Comparison of ENCODE assay signal across 19 mouse cellular contexts in genomic region chr8:94604030-94604429, GRCm38 (mm10). TPM values are rescaled to one million over a fixed set of nuclear protein-coding genes. Genes with fewer than 3 reads are reported as not detected.
DNase-seq lines count a peak whose midpoint lies in the region; ATAC-seq and TF ChIP-seq lines count a peak whose summit lies in the region.
"Had no signal": no experiment of that assay in that cellular context is flagged by ENCODE, and none has a peak within 500 bp of the region (broad histone marks: within the 10 kb centered on the region; RNA-seq: fewer than 3 reads in every experiment).

No protein-coding gene starts in this region.

- H3K36me3 ChIP-seq in forebrain, embryonic 13.5 days (ENCODE audit: poor library complexity, severe bottlenecking): no peaks in the 10 kb centered on the region
- peaks cover 8% of the 10 kb centered on the region for H3K36me3 ChIP-seq in forebrain, embryonic 10.5 days (replicated peaks)
- 0 out of 2 replicates have a peak, but pooled peaks cover 9% of the 10 kb centered on the region for H3K36me3 ChIP-seq in limb, embryonic 12.5 days
- H3K36me3 ChIP-seq in limb, embryonic 10.5 days: peaks cover 8% of the 10 kb centered on the region; the same call in 1 of the 2 replicates
- H3K36me3 ChIP-seq in midbrain, embryonic 15.5 days (replicated peaks): 0 out of 2 replicates have a peak, but pooled peaks cover 4% of the 10 kb centered on the region
- H3K36me3 ChIP-seq in midbrain, postnatal 0 days (ENCODE audit: insufficient read depth, low read length): no peaks in the 10 kb centered on the region
- H3K36me3 ChIP-seq in liver, embryonic 15.5 days (replicated peaks): no peaks in the 10 kb centered on the region
- H3K36me3 ChIP-seq: limb, embryonic 15.5 days had no signal

- no peak overlapping the region for H3K27ac ChIP-seq in forebrain, embryonic 13.5 days
- H3K27ac ChIP-seq in forebrain, embryonic 10.5 days: no peak overlapping the region
- no peak overlapping the region for H3K27ac ChIP-seq in limb, embryonic 12.5 days
- no peak overlapping the region for H3K27ac ChIP-seq in limb, embryonic 10.5 days
- H3K27ac ChIP-seq in midbrain, embryonic 15.5 days: no peak overlapping the region
- H3K27ac ChIP-seq in midbrain, postnatal 0 days (ENCODE audit: low read depth, low read length): no peak overlapping the region
- H3K27ac ChIP-seq in liver, embryonic 15.5 days (replicated peaks): no peak overlapping the region
- H3K27ac ChIP-seq: heart, embryonic 13.5 days; layer of hippocampus, adult 2 months; limb, embryonic 15.5 days had no signal

- H3K27me3 ChIP-seq in forebrain, embryonic 13.5 days: no peaks in the 10 kb centered on the region
- no peaks in the 10 kb centered on the region for H3K27me3 ChIP-seq in forebrain, embryonic 10.5 days (ENCODE audit: poor library complexity, severe bottlenecking)
- H3K27me3 ChIP-seq in limb, embryonic 12.5 days: no peaks in the 10 kb centered on the region
- no peaks in the 10 kb centered on the region for H3K27me3 ChIP-seq in limb, embryonic 10.5 days (ENCODE audit: low read depth, poor library complexity, severe bottlenecking)
- no peaks in the 10 kb centered on the region for H3K27me3 ChIP-seq in midbrain, embryonic 15.5 days (replicated peaks)
- H3K27me3 ChIP-seq in midbrain, postnatal 0 days (ENCODE audit: insufficient read depth, low read length): no peaks in the 10 kb centered on the region
- H3K27me3 ChIP-seq in liver, embryonic 15.5 days: no peaks in the 10 kb centered on the region
- H3K27me3 ChIP-seq: heart, embryonic 13.5 days; limb, embryonic 15.5 days had no signal

- no peaks in the 10 kb centered on the region for H3K9me3 ChIP-seq in forebrain, embryonic 13.5 days (replicated peaks)
- no peaks in the 10 kb centered on the region for H3K9me3 ChIP-seq in forebrain, embryonic 10.5 days
- H3K9me3 ChIP-seq in limb, embryonic 12.5 days: no peaks in the 10 kb centered on the region
- no peaks in the 10 kb centered on the region for H3K9me3 ChIP-seq in limb, embryonic 10.5 days (replicated peaks)
- no peaks in the 10 kb centered on the region for H3K9me3 ChIP-seq in midbrain, embryonic 15.5 days
- no peaks in the 10 kb centered on the region for H3K9me3 ChIP-seq in midbrain, postnatal 0 days (ENCODE audit: low read length)
- H3K9me3 ChIP-seq in liver, embryonic 15.5 days (replicated peaks): no peaks in the 10 kb centered on the region
- H3K9me3 ChIP-seq: heart, embryonic 13.5 days; limb, embryonic 15.5 days had no signal

- peak overlapping the region; percentile 80; the same call in 1 of the 2 replicates for H3K4me2 ChIP-seq in forebrain, embryonic 13.5 days
- H3K4me2 ChIP-seq in limb, embryonic 12.5 days: peak overlapping the region; percentile 92; the same call in 1 of the 2 replicates
- peak overlapping the region; percentile 95; the same call in 1 of the 2 replicates for H3K4me2 ChIP-seq in midbrain, embryonic 15.5 days
- H3K4me2 ChIP-seq in midbrain, postnatal 0 days (ENCODE audit: low read depth, low read length, poor library complexity, severe bottlenecking): no peak overlapping the region
- peak overlapping the region; percentile 95 for H3K4me2 ChIP-seq in liver, embryonic 15.5 days

- no peak overlapping the region for H3K9ac ChIP-seq in forebrain, embryonic 13.5 days
- H3K9ac ChIP-seq in limb, embryonic 12.5 days (replicated peaks): no peak overlapping the region
- no peak overlapping the region for H3K9ac ChIP-seq in midbrain, embryonic 15.5 days
- no peak overlapping the region for H3K9ac ChIP-seq in midbrain, postnatal 0 days (replicated peaks; ENCODE audit: low read length, poor library complexity, severe bottlenecking)
- no peak overlapping the region for H3K9ac ChIP-seq in liver, embryonic 15.5 days
- H3K9ac ChIP-seq: limb, embryonic 15.5 days had no signal

- TF ChIP-seq CTCF in midbrain, postnatal 0 days (IDR thresholded peaks at IDR 0.05): no peak

- no peak overlapping the region for H3K4me3 ChIP-seq in forebrain, embryonic 13.5 days
- no peak overlapping the region for H3K4me3 ChIP-seq in forebrain, embryonic 10.5 days
- H3K4me3 ChIP-seq in limb, embryonic 12.5 days (replicated peaks): no peak overlapping the region
- H3K4me3 ChIP-seq in limb, embryonic 10.5 days: no peak overlapping the region
- no peak overlapping the region for H3K4me3 ChIP-seq in midbrain, embryonic 15.5 days
- H3K4me3 ChIP-seq in midbrain, postnatal 0 days (ENCODE audit: low read depth, low read length): no peak overlapping the region
- H3K4me3 ChIP-seq in liver, embryonic 15.5 days (replicated peaks): no peak overlapping the region

- no peak for DNase-seq in forebrain, embryonic 10.5 days (ENCODE audit: extremely low spot score, low spot score)
- DNase-seq in limb, embryonic 10.5 days (ENCODE audit: low spot score): no peak
- DNase-seq in midbrain, postnatal 0 days (ENCODE audit: low spot score): no peak
- no peak for DNase-seq in retina, postnatal 1 day
- DNase-seq: cerebellum, adult 2 months; cerebellum, postnatal 36 days; heart, adult 11 months; kidney, adult 8-10 months; kidney, postnatal 14 days; layer of hippocampus, postnatal 36 days; right cerebral cortex, postnatal 4 days; thymus, adult 2 months had no signal

- 78% methylated on average over 2 of the region's 2 CpGs for WGBS in forebrain, embryonic 13.5 days
- WGBS in forebrain, embryonic 10.5 days: 93% methylated on average over 2 of the region's 2 CpGs
- 89% methylated on average over 2 of the region's 2 CpGs for WGBS in limb, embryonic 12.5 days
- 95% methylated on average over 2 of the region's 2 CpGs for WGBS in limb, embryonic 10.5 days
- 85% methylated on average over 2 of the region's 2 CpGs for WGBS in midbrain, embryonic 15.5 days
- 76% methylated on average over 2 of the region's 2 CpGs for WGBS in midbrain, postnatal 0 days
- WGBS in liver, embryonic 15.5 days (ENCODE audit: insufficient replicate concordance): 70% methylated on average over 2 of the region's 2 CpGs

- peaks cover 32% of the 10 kb centered on the region for H3K4me1 ChIP-seq in forebrain, embryonic 13.5 days
- H3K4me1 ChIP-seq in forebrain, embryonic 10.5 days: peaks cover 31% of the 10 kb centered on the region
- H3K4me1 ChIP-seq in limb, embryonic 12.5 days (replicated peaks): peaks cover 22% of the 10 kb centered on the region
- peaks cover 20% of the 10 kb centered on the region for H3K4me1 ChIP-seq in limb, embryonic 10.5 days
- H3K4me1 ChIP-seq in midbrain, embryonic 15.5 days: peaks cover 32% of the 10 kb centered on the region
- peaks cover 11% of the 10 kb centered on the region for H3K4me1 ChIP-seq in midbrain, postnatal 0 days (ENCODE audit: insufficient read depth, low read length)
- peaks cover 27% of the 10 kb centered on the region for H3K4me1 ChIP-seq in liver, embryonic 15.5 days (replicated peaks)

- no peak for ATAC-seq in forebrain, embryonic 13.5 days
- no peak for ATAC-seq in limb, embryonic 12.5 days (ENCODE audit: insufficient number of reproducible peaks, insufficient read depth, low FRiP score, low TSS enrichment, low read depth)
- ATAC-seq in midbrain, embryonic 15.5 days (replicated peaks): no peak
- no peak for ATAC-seq in midbrain, postnatal 0 days (ENCODE audit: low FRiP score)
- ATAC-seq in liver, embryonic 15.5 days (ENCODE audit: insufficient read depth): no peak

RNA-seq across cellular contexts. Expression of gene Fam192a, which starts 2.2 kb away (rescaled TPM):
- 108 TPM in 2 replicates for polyA plus RNA-seq in forebrain, embryonic 13.5 days (2015; fragmentation: Nextera tagmentation; extraction: Ambion mirVana)
- 90.1 and 90.5 TPM in 2 replicates for polyA plus RNA-seq in forebrain, embryonic 10.5 days (2016; fragmentation: Nextera tagmentation; extraction: Ambion mirVana)
- 74.6 and 83.0 TPM in 2 replicates for polyA plus RNA-seq in limb, embryonic 12.5 days (2016; fragmentation: Nextera tagmentation; extraction: Ambion mirVana)
- polyA plus RNA-seq in limb, embryonic 10.5 days (2016; fragmentation: Nextera tagmentation; extraction: Ambion mirVana): 81.0 and 89.0 TPM in 2 replicates
- 75.0 and 75.2 TPM in 2 replicates for polyA plus RNA-seq in midbrain, embryonic 15.5 days (2015; fragmentation: Nextera tagmentation; extraction: Ambion mirVana)
- 29.2 and 36.3 TPM in 2 replicates for total RNA-seq in midbrain, postnatal 0 days (2014; rRNA removed)
- 59.6 and 62.2 TPM in 2 replicates for polyA plus RNA-seq in midbrain, postnatal 0 days (2015; fragmentation: Nextera tagmentation; extraction: Ambion mirVana)
- polyA plus RNA-seq in liver, embryonic 15.5 days (2015; fragmentation: Nextera tagmentation; extraction: Ambion mirVana): 24.9 and 27.5 TPM in 2 replicates

RNA-seq across cellular contexts. Expression of gene Rspry1, which starts 2.3 kb away (rescaled TPM):
- 48.1 and 54.3 TPM in 2 replicates for polyA plus RNA-seq in forebrain, embryonic 13.5 days (2015; fragmentation: Nextera tagmentation; extraction: Ambion mirVana)
- polyA plus RNA-seq in forebrain, embryonic 10.5 days (2016; fragmentation: Nextera tagmentation; extraction: Ambion mirVana): 48.3 and 48.9 TPM in 2 replicates
- polyA plus RNA-seq in limb, embryonic 12.5 days (2016; fragmentation: Nextera tagmentation; extraction: Ambion mirVana): 48.2 and 52.3 TPM in 2 replicates
- polyA plus RNA-seq in limb, embryonic 10.5 days (2016; fragmentation: Nextera tagmentation; extraction: Ambion mirVana): 42.1 and 49.2 TPM in 2 replicates
- polyA plus RNA-seq in midbrain, embryonic 15.5 days (2015; fragmentation: Nextera tagmentation; extraction: Ambion mirVana): 53.3 and 56.1 TPM in 2 replicates
- total RNA-seq in midbrain, postnatal 0 days (2014; rRNA removed): 42.7 and 53.2 TPM in 2 replicates
- 35.5 and 35.9 TPM in 2 replicates for polyA plus RNA-seq in midbrain, postnatal 0 days (2015; fragmentation: Nextera tagmentation; extraction: Ambion mirVana)
- 15.3 and 16.8 TPM in 2 replicates for polyA plus RNA-seq in liver, embryonic 15.5 days (2015; fragmentation: Nextera tagmentation; extraction: Ambion mirVana)
